Mouse (Mus musculus) forebrain, embryonic 10.5 days (tissue): ENCODE results near the gene Actl7a. TPM values are rescaled to one million over a fixed set of nuclear protein-coding genes. Genes with fewer than 3 reads are reported as not detected.

ENCODE experiments used
- DNase-seq: peaks from one replicate; pipeline ENCODE4 v3.0.0-alpha.2; 2017; ENCODE audit warnings: low spot score; ENCODE audit errors: extremely low spot score
- H3K27ac ChIP-seq: fragments of 300-500 bp; sonication (generic); 2 replicates; pipeline ENCODE4 v1.5.1; 2016; ENCODE audit warnings: mild to moderate bottlenecking
- H3K27me3 ChIP-seq: fragments of 300-500 bp; sonication (generic); 2 replicates; pipeline ENCODE4 v1.6.1; 2016; ENCODE audit warnings: mild to moderate bottlenecking; ENCODE audit not compliant: poor library complexity, severe bottlenecking
- H3K36me3 ChIP-seq: fragments of 300-500 bp; sonication (generic); replicated peaks from 2 replicates; pipeline ENCODE4 v1.6.1; 2016; ENCODE audit warnings: mild to moderate bottlenecking, moderate library complexity
- H3K4me1 ChIP-seq: fragments of 300-500 bp; sonication (generic); 2 replicates; pipeline ENCODE4 v1.6.1; 2016
- H3K4me3 ChIP-seq: fragments of 300-500 bp; sonication (generic); 2 replicates; pipeline ENCODE4 v1.5.1; 2016; ENCODE audit warnings: mild to moderate bottlenecking, moderate library complexity
- H3K9me3 ChIP-seq: fragments of 300-500 bp; sonication (generic); 2 replicates; pipeline ENCODE4 v1.6.1; 2016; ENCODE audit warnings: mild to moderate bottlenecking, moderate library complexity
- WGBS: fragments of 180-500 bp; shearing (Covaris S2); methylation state at CpG from one replicate; pipeline ENCODE4 v1.1.7; 2016; 5-methylcytosine and 5-hydroxymethylcytosine counted together
- polyA plus RNA-seq: library from polyadenylated mRNA; unstranded; fragments of >200 nt; fragmentation: Nextera tagmentation; extraction: Ambion mirVana; gene quantifications from 2 replicates; pipeline ENCODE4 v1.2.1, GENCODE M21; 2016

Gene Actl7a
- polyA plus RNA-seq, 1 experiment from 2014 or later, result not detected

GRCm38 (mm10) chr4:56725839-56726238 lies 17.4 kb upstream of the Actl7a start:
- no peaks in the 10 kb centered on the region for H3K27me3 ChIP-seq
- DNase-seq, result no peak
- 0 out of 2 replicates have a peak, but pooled peaks cover 4% of the 10 kb centered on the region for H3K9me3 ChIP-seq
- H3K4me1 ChIP-seq, result no peaks in the 10 kb centered on the region
- no peak overlapping the region for H3K27ac ChIP-seq
- no peak overlapping the region for H3K4me3 ChIP-seq
- WGBS, result 59% methylated on average over 8 of the region's 8 CpGs
- H3K36me3 ChIP-seq, result no peaks in the 10 kb centered on the region

DNA sequence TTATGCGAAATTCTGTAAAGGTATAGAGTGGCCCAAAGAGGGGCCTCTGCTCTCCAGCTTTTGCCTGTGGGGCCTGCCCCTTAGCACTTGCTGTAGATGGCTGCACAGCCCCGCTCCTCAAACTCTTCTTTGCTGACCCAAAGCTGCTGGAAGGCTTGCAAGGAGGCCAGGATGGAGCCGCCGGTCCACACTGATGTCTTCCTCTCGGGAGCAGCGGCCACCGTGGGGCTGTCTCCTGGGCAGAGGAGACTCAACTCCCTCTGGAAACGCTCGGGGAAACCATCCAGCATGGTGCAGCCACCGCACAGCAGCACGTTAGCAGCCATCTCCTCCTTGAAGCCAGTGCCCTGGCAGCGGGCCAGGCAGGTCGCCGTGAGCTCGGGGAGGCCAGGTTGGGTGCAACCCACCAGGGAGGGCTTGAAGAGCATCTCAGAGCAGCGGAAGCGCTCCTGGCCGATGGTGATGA lies 3.2 kb upstream of the Actl7a start, which contains the start of gene Gm26657:
Gm26657 (plus strand) TSS at position 51 of the 466 bp plus-strand sequence.
- Histone ChIP-seq H3K27ac (no peak within 1 kb of the TSS), H3K4me3 (no peak within 1 kb of the TSS), H3K4me1 (no peaks in the 10 kb centered on the region), H3K9me3 (no peaks in the 10 kb centered on the region; the same call in 1 of the 2 replicates), H3K27me3 (no peaks in the 10 kb centered on the region), H3K36me3 (peaks cover 17% of the 10 kb centered on the region)
- 91% methylated on average over 18 of the region's 18 CpGs for WGBS
- DNase-seq, result no peak

GRCm38 (mm10) chr4:56740611-56741010 lies 2.6 kb upstream of the Actl7a start:
- no peaks in the 10 kb centered on the region; the same call in 1 of the 2 replicates for H3K9me3 ChIP-seq
- H3K4me1 ChIP-seq, result no peaks in the 10 kb centered on the region
- WGBS, result 96% methylated on average over 20 of the region's 20 CpGs
- H3K4me3 ChIP-seq, result no peak overlapping the region
- no peak for DNase-seq
- H3K36me3 ChIP-seq, result peaks cover 23% of the 10 kb centered on the region
- no peak overlapping the region for H3K27ac ChIP-seq
- no peaks in the 10 kb centered on the region for H3K27me3 ChIP-seq

GRCm38 (mm10) chr4:56741041-56741493 lies 2.1 kb upstream of the Actl7a start, which contains the start of gene Actl7b:
Actl7b (minus strand) TSS chr4:56741443.
- Histone ChIP-seq H3K27ac (no peak within 1 kb of the TSS), H3K36me3 (peaks cover 27% of the 10 kb centered on the region), H3K9me3 (no peaks in the 10 kb centered on the region; the same call in 1 of the 2 replicates), H3K4me1 (no peaks in the 10 kb centered on the region), H3K4me3 (no peak within 1 kb of the TSS), H3K27me3 (no peaks in the 10 kb centered on the region)
- no peak for DNase-seq
- 91% methylated on average over 13 of the region's 13 CpGs for WGBS

GRCm38 (mm10) chr4:56742698-56743097 lies 515 bp upstream of the Actl7a start:
- no peak for DNase-seq
- Histone ChIP-seq H3K27me3 (no peaks in the 10 kb centered on the region), H3K9me3 (no peaks in the 10 kb centered on the region; the same call in 1 of the 2 replicates), H3K36me3 (peaks cover 44% of the 10 kb centered on the region), H3K27ac (no peak overlapping the region), H3K4me3 (no peak overlapping the region), H3K4me1 (no peaks in the 10 kb centered on the region)
- 90% methylated on average over 4 of the region's 4 CpGs for WGBS

DNA sequence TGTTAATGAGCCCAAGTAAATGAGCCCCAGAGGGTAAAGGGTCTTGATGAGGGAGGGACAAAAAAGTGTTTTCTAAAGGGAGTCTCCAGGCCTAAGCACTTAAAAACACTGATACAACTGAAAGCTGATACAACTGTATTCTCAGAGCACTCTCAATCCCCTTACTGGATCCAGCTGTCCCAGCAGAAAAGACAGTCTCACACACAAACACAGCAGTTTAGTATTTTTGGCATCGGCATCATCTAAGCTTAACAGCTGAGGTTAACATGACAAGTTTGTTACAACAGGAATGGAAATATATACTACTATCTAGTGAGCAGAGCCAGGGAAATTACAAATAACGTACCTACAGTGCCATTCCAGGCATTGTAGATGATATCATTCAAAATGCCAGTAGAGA lies 3.1 kb downstream of the Actl7a start:
- Histone ChIP-seq H3K9me3 (no peaks in the 10 kb centered on the region), H3K4me3 (no peak overlapping the region), H3K27me3 (no peaks in the 10 kb centered on the region), H3K4me1 (no peaks in the 10 kb centered on the region), H3K36me3 (peaks cover 80% of the 10 kb centered on the region), H3K27ac (no peak overlapping the region)
- WGBS, result 97% methylated on average over 2 of the region's 2 CpGs
- no peak for DNase-seq

DNA sequence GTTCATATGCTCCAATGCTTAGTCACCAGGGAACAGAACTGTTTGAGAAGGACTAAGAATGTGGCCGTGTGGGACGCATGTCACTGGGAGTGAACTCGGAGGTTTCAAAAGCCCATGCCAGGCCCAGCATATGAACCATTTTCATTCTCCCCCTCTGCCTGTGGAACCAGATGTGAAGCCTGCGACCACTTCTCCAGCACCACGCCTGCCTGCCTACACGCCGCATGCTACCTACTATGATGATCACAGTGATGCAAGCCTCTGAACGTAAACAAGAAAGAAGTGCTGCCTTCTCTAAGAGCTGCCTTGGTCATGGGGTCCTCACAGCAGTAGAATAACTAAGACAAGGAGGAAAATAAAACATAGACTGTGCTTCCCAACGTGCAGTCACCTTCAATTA lies 4.2 kb downstream of the Actl7a start:
- Histone ChIP-seq H3K27me3 (no peaks in the 10 kb centered on the region), H3K27ac (no peak overlapping the region), H3K4me3 (no peak overlapping the region), H3K4me1 (no peaks in the 10 kb centered on the region), H3K9me3 (no peaks in the 10 kb centered on the region), H3K36me3 (peaks cover 90% of the 10 kb centered on the region)
- 98% methylated on average over 9 of the region's 9 CpGs for WGBS
- DNase-seq, result no peak

GRCm38 (mm10) chr4:56756021-56756420 lies 12.8 kb downstream of the Actl7a start:
- peaks cover 93% of the 10 kb centered on the region for H3K36me3 ChIP-seq
- 93% methylated on average over 5 of the region's 5 CpGs for WGBS
- H3K27ac ChIP-seq, result no peak overlapping the region

GRCm38 (mm10) chr4:56756966-56757600 lies 13.9 kb downstream of the Actl7a start:
- H3K27ac ChIP-seq, result no peak overlapping the region
- 93% methylated on average over 10 of the region's 10 CpGs for WGBS
- H3K4me1 ChIP-seq, result no peaks in the 10 kb centered on the region
- H3K4me3 ChIP-seq, result no peak overlapping the region
- H3K9me3 ChIP-seq, result no peaks in the 10 kb centered on the region
- peaks cover 93% of the 10 kb centered on the region for H3K36me3 ChIP-seq
- DNase-seq, result no peak
- no peaks in the 10 kb centered on the region for H3K27me3 ChIP-seq

More at GRCm38 (mm10) chr4:56756021-56756420, 12.8 kb downstream of the Actl7a start:
- Histone ChIP-seq H3K4me1 (no peaks in the 10 kb centered on the region), H3K9me3 (no peaks in the 10 kb centered on the region), H3K27me3 (no peaks in the 10 kb centered on the region), H3K4me3 (no peak overlapping the region)
- no peak for DNase-seq

DNA sequence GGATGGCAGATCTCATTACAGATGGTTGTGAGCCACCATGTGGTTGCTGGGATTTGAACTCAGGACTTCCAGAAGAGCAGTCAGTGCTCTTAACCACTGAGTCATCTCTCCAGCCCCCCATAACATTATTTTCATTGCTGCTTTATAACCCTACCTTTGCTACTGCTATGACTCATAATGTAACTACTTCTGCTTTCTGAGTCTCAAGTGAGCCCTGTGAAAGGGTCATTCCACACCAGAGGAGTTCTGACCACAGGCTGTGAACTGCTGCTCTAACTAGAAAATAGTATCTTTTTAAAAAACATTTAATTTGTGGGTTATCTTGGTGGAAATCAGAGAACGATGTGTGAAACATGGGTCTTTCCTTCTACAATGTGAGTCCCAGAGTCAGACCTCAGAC lies 14.5 kb downstream of the Actl7a start:
- H3K36me3 ChIP-seq, result peaks cover 97% of the 10 kb centered on the region

DNA sequence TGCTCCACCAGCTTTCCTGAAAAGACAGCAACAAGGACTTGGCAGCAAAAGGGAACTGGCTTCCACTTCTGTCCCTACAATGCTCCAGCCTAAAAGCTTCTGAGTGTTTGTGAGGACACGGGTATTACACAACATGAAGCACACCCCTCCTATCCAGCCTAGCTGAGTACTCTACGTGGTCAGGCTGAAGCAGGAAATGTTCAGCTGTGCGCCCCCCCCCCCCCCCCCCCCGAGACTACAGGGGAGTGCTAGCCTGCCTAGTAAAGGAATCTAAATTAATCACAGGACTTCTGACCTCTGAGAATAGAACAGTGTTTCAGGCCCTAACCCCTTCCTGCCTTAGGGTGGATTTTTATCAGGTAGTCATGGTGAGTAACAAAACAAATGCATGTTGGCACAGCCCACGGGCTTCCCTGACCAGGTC lies 24.7 kb downstream of the Actl7a start:
- H3K27ac ChIP-seq, result no peak overlapping the region
- H3K36me3 ChIP-seq, result peaks cover 100% of the 10 kb centered on the region
- no peak overlapping the region for H3K4me3 ChIP-seq
- DNase-seq, result no peak
- 75% methylated on average over 5 of the region's 5 CpGs for WGBS
- H3K9me3 ChIP-seq, result no peaks in the 10 kb centered on the region
- H3K4me1 ChIP-seq, result no peaks in the 10 kb centered on the region
- H3K27me3 ChIP-seq, result no peaks in the 10 kb centered on the region

More for the DNA sequence above, 14.5 kb downstream of the Actl7a start:
- no peak for DNase-seq
- Histone ChIP-seq H3K9me3 (no peaks in the 10 kb centered on the region), H3K4me1 (no peaks in the 10 kb centered on the region), H3K27me3 (no peaks in the 10 kb centered on the region), H3K27ac (no peak overlapping the region), H3K4me3 (no peak overlapping the region)
- 96% methylated on average over 1 of the region's 1 CpGs for WGBS

- Histone ChIP-seq H3K4me3 (no peak overlapping the region), H3K36me3 (peaks cover 100% of the 10 kb centered on the region), H3K9me3 (no peaks in the 10 kb centered on the region), H3K4me1 (no peaks in the 10 kb centered on the region), H3K27me3 (no peaks in the 10 kb centered on the region), H3K27ac (no peak overlapping the region)
- 95% methylated on average over 7 of the region's 7 CpGs for WGBS
- no peak for DNase-seq
These were observed 25.7 kb downstream of the Actl7a start for GRCm38 (mm10) chr4:56768913-56769312.

DNA sequence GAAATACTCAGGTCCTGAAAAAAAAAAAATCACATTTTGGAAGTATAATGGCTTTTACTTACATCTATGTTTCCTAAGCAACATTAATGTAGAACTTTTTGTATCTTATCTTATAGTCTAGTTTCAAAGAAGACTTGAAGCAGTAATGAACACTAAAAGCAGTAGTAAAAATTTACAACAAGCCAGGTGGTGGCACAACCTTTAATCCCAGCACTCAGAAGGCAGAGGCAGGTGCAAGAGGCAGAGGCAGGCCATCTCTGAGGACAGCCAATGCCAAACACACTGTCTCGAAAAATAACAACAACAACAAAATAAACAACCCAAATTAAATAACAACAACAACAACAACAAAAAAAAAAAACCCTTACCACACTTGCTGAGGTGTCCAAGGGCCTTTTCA lies 27.9 kb downstream of the Actl7a start:
- Histone ChIP-seq H3K4me3 (no peak overlapping the region), H3K36me3 (peaks cover 100% of the 10 kb centered on the region), H3K27me3 (no peaks in the 10 kb centered on the region), H3K27ac (no peak overlapping the region), H3K4me1 (no peaks in the 10 kb centered on the region), H3K9me3 (no peaks in the 10 kb centered on the region)
- WGBS, result 79% methylated on average over 1 of the region's 1 CpGs
- no peak for DNase-seq
